Mouse (Mus musculus) thymus, adult 2 months (tissue): Measurements from ENCODE around the gene Ptpn18. TPM values are rescaled to one million over a fixed set of nuclear protein-coding genes. Genes with fewer than 3 reads are reported as not detected.
"Not testable (repeated sequence)": the region's sequence is repeated elsewhere in the genome, so short reads cannot be mapped to it uniquely, and the experiment has no call there.

Experiments
- DNase-seq: peaks from one replicate; pipeline ENCODE4 v3.0.0; 2021
- H3K27ac ChIP-seq: fragments of 200-500 bp; 2 replicates; pipeline ENCODE4 v1.5.1; 2012; ENCODE audit warnings: low read length, control low read depth; ENCODE audit not compliant: control insufficient read depth, insufficient read depth
- H3K27me3 ChIP-seq: fragments of 200-500 bp; 2 replicates; pipeline ENCODE4 v1.6.1; 2012; ENCODE audit warnings: mild to moderate bottlenecking, low read length, moderate library complexity, mixed read lengths; ENCODE audit not compliant: control insufficient read depth, insufficient read depth
- H3K36me3 ChIP-seq: fragments of 200-500 bp; 2 replicates; pipeline ENCODE4 v1.6.1; 2012; ENCODE audit warnings: mild to moderate bottlenecking, low read length, moderate library complexity; ENCODE audit not compliant: control insufficient read depth, insufficient read depth
- H3K4me1 ChIP-seq: fragments of 200-500 bp; replicated peaks from 2 replicates; pipeline ENCODE4 v1.6.1; 2012; ENCODE audit warnings: low read length; ENCODE audit not compliant: control insufficient read depth, insufficient read depth
- H3K4me3 ChIP-seq: fragments of 200-500 bp; 2 replicates; pipeline ENCODE4 v1.5.1; 2012; ENCODE audit warnings: mild to moderate bottlenecking, low read length, control low read depth, moderate library complexity; ENCODE audit not compliant: control insufficient read depth, insufficient read depth
- CTCF ChIP-seq: fragments of 200-500 bp; IDR thresholded peaks from 2 replicates; pipeline ENCODE4 v1.5.1; 2012; ENCODE audit warnings: mild to moderate bottlenecking, control low read depth, low read length, moderate library complexity, borderline replicate concordance; ENCODE audit not compliant: control insufficient read depth, poor library complexity, insufficient read depth; ENCODE audit errors: extremely low read depth
- POLR2A ChIP-seq: fragments of 200-500 bp; IDR thresholded peaks from 2 replicates; pipeline ENCODE4 v1.6.1; 2012; ENCODE audit warnings: mild to moderate bottlenecking, low read length, control low read depth, moderate library complexity; ENCODE audit not compliant: control insufficient read depth, poor library complexity, insufficient read depth; ENCODE audit errors: extremely low read depth
- WGBS: fragments of 180-500 bp; shearing (Covaris S2); methylation state at CpG from one replicate; pipeline ENCODE4 v1.1.7; 2018; 5-methylcytosine and 5-hydroxymethylcytosine counted together
- polyA plus RNA-seq: library from polyadenylated mRNA; depleted of rRNA; stranded (reverse); fragments of >200 nt; gene quantifications from 2 replicates; pipeline ENCODE4 v1.2.3, GENCODE M21; 2012

The Ptpn18 gene
- polyA plus RNA-seq, 1 experiment, result 705 TPM

DNA sequence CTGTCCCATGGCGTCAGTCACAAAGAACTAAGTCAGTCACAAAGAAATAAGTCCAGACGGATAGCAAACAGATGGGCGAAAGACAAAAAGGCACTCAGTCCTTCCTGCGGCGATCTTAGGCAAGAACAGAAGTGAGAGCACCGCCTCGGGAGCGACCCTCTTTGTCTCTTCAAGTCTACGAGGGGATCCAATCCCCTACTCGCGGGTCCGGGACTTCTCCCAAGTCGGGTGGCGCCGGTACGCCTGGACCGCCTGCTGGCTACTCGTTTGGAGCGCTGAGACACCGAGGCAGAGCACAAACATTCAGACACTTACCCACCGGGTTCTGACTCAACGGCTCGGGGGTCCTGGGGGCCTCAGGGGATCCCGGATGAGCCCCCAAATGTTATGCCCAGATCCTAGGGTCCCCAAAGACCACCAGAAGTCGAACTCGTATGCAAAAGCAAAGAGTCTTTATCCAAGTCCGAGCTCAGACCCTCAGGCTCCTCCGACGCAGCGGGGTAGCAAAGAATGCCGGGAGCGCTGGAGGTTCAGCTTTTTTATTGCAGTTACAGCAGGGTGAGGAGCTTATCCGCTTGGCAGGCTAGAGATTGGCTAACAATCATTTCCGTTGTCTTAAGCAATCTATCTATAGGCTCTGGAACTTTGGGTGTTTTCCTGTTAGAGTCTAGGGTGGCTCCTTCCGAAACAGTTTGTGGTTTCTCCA is 26.6 kb upstream of the Ptpn18 start:
- peaks cover 3% of the 10 kb centered on the region for H3K4me1 ChIP-seq
- 0 out of 2 replicates have a peak, but pooled peaks have one; percentile 17 for TF ChIP-seq POLR2A
- no peak for TF ChIP-seq CTCF
- H3K36me3 ChIP-seq, result no peaks in the 10 kb centered on the region
- H3K27ac ChIP-seq, result peak overlapping the region; percentile 94
- H3K27me3 ChIP-seq, result no peaks in the 10 kb centered on the region
- peak; percentile 32 for DNase-seq
- H3K4me3 ChIP-seq, result peak overlapping the region; percentile 68
- WGBS, result 37% methylated on average over 35 of the region's 35 CpGs

- Histone ChIP-seq H3K4me1 (peaks cover 3% of the 10 kb centered on the region), H3K36me3 (no peaks in the 10 kb centered on the region), H3K4me3 (peak overlapping the region; percentile 33), H3K27ac (peak overlapping the region; percentile 94), H3K27me3 (no peaks in the 10 kb centered on the region)
- TF ChIP-seq POLR2A, result no peak
- WGBS, result 7% methylated on average over 19 of the region's 19 CpGs
- peak; percentile 45 for DNase-seq
These were observed 25.6 kb upstream of the Ptpn18 start for GRCm38 (mm10) chr1:34433891-34434521.

DNA sequence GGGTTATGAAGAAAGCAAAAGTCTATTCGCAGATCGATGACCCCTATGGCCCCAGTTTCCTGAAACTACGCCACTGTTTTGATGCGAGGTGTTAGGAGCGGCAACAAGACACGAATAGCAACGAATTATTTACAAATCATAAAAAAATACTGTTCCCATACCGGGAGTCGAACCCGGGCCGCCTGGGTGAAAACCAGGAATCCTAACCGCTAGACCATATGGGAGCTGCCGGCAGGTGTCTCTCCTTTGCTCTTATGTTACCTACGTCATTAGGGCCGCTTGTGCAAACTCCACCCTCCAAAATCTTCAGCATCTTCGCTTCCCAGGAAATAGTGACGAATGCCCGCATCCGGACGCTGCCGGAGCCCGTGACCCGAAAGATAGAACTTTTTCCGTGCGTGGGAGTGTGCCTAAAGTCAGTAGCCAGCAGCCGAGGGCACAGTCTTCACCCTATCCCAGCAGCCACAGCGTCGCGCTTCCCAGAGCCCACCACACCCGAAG is 24.9 kb upstream of the Ptpn18 start:
- WGBS, result under 1% methylated on average over 30 of the region's 30 CpGs
- peak; percentile 86 for DNase-seq
- H3K27me3 ChIP-seq, result no peaks in the 10 kb centered on the region
- no peaks in the 10 kb centered on the region for H3K36me3 ChIP-seq
- peaks cover 3% of the 10 kb centered on the region for H3K4me1 ChIP-seq
- H3K27ac ChIP-seq, result peak overlapping the region; percentile 4
- TF ChIP-seq CTCF, result no peak
- TF ChIP-seq POLR2A, result no peak
- H3K4me3 ChIP-seq, result peak overlapping the region; percentile 78

DNA sequence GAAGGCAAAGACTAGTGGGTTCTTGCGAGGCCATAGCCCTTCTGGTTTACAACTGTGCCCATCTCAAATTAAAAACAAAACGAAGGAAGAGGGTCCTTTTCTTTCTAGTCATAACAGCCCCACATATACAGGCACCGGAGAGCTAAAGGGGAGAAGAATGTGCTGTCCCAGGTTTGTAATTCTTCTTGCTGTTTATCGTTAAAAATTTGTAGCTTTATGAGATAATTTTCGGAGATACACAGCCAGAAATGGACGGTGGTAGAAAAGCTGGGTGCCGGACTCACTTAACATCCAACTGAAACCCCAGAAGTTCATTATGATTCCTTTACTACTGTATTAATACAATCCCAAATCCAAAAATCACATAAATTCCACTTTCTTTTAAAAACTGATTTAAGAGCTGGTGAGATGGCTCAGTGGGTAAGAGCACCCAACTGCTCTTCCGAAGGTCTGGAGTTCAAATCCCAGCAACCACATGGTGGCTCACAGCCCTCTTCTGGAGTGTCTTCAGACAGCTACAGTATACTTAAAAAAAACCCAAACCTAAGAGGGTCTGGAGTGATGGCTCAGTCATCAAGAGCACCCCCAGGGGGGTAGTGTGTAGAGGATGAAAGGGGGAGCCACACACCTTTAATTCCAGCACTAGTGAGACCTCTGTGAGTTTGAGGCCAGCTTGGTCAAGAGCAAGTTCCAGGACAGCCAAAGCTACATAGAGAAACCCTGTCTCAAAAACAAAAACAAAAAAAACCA is 24.0 kb upstream of the Ptpn18 start:
- H3K27ac ChIP-seq, result no peak overlapping the region; the same call in 1 of the 2 replicates
- WGBS, result 63% methylated on average over 8 of the region's 8 CpGs
- no peak for DNase-seq
- no peaks in the 10 kb centered on the region for H3K27me3 ChIP-seq
- peaks cover 6% of the 10 kb centered on the region for H3K4me1 ChIP-seq
- no peak overlapping the region for H3K4me3 ChIP-seq
- H3K36me3 ChIP-seq, result no peaks in the 10 kb centered on the region
- TF ChIP-seq CTCF, result no peak
- TF ChIP-seq POLR2A, result no peak

- TF ChIP-seq CTCF, result no peak
- no peak for TF ChIP-seq POLR2A
- Histone ChIP-seq H3K27me3 (no peaks in the 10 kb centered on the region), H3K27ac (no peak overlapping the region), H3K4me3 (no peak overlapping the region), H3K36me3 (no peaks in the 10 kb centered on the region), H3K4me1 (peaks cover 6% of the 10 kb centered on the region)
- WGBS, result 99% methylated on average over 3 of the region's 3 CpGs
- no peak for DNase-seq
These were observed 23.2 kb upstream of the Ptpn18 start for GRCm38 (mm10) chr1:34436374-34436773.

DNA sequence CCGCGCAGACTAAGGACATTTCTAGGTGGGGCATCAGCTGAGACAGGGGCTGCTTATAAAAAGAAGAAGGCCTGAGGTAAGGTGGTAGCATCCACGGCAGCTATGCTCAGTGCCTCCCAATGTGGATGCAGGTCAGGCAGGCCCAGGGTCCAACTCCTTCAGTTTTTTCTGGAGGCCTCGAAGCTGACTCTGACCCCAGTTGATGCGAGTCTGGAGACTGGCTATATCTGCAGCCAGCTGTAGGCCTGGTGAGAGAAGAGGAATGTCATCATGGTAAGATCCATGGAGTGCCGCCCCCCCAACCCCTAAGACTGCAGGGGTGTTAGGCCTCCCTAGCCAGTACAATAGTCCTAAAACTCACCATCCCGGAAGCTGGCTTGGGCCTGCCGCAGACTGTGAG is 22.2 kb upstream of the Ptpn18 start:
- WGBS, result 98% methylated on average over 8 of the region's 8 CpGs

More for the DNA sequence above, 22.2 kb upstream of the Ptpn18 start:
- not testable (repeated sequence) for DNase-seq, H3K4me3 ChIP-seq, H3K27ac ChIP-seq, H3K36me3 ChIP-seq, H3K27me3 ChIP-seq, H3K4me1 ChIP-seq
